Mouse (Mus musculus): Measurements from ENCODE around the gene A630001G21Rik. TPM values are rescaled to one million over a fixed set of nuclear protein-coding genes. Genes with fewer than 3 reads are reported as not detected.

Gene A630001G21Rik
- polyA plus RNA-seq (2012; rRNA removed): 1.0 and 2.4 TPM in 2 replicates

GRCm38 (mm10) chr1:85778436-85778835 lies at the start of gene A630001G21Rik:
Gene A630001G21Rik, minus strand, starts transcription at chr1:85778643.

GRCm38 (mm10) chr1:85793208-85794105 lies 15.0 kb upstream of the A630001G21Rik start, which contains the start of gene Cab39:
Gene Cab39, plus strand, starts transcription at chr1:85793441.

Other genes starting within 250 kb of the A630001G21Rik start
- gene G530012D18Rik, start 203.0 kb downstream of the A630001G21Rik start, polyA plus RNA-seq (2012; rRNA removed): not detected in 2 replicates
- gene Sp110, start 179.8 kb downstream of the A630001G21Rik start, polyA plus RNA-seq (2012; rRNA removed): 1.1 and 1.9 TPM in 2 replicates
- 0.71 and 1.3 TPM in 2 replicates for gene Sp140, start 178.3 kb downstream of the A630001G21Rik start, polyA plus RNA-seq (2012; rRNA removed)
- 1.7 and 2.1 TPM in 2 replicates for gene Sp100, start 128.7 kb downstream of the A630001G21Rik start, polyA plus RNA-seq (2012; rRNA removed)
- gene Cab39, start 14.8 kb upstream of the A630001G21Rik start, polyA plus RNA-seq (2012; rRNA removed): 91.7 and 103 TPM in 2 replicates
- 156 and 169 TPM in 2 replicates for gene Itm2c, start 115.6 kb upstream of the A630001G21Rik start, polyA plus RNA-seq (2012; rRNA removed)
- gene 4933407L21Rik, start 149.8 kb upstream of the A630001G21Rik start, polyA plus RNA-seq (2012; rRNA removed): 6.2 and 6.9 TPM in 2 replicates
- 0.01 and 0.02 TPM in 2 replicates for gene Gpr55, start 182.4 kb upstream of the A630001G21Rik start, polyA plus RNA-seq (2012; rRNA removed)
- gene Spata3, start 238.2 kb upstream of the A630001G21Rik start, polyA plus RNA-seq (2012; rRNA removed): 0.23 TPM in 1 of 2 replicates, not detected in the other

Data from central nervous system, embryonic 14 days (tissue).